Mouse (Mus musculus): ENCODE measurements around the gene Tenm4. TPM values are rescaled to one million over a fixed set of nuclear protein-coding genes. Genes with fewer than 3 reads are reported as not detected.

The Tenm4 gene
- polyA plus RNA-seq, 1 experiment: 1.0 TPM

DNA sequence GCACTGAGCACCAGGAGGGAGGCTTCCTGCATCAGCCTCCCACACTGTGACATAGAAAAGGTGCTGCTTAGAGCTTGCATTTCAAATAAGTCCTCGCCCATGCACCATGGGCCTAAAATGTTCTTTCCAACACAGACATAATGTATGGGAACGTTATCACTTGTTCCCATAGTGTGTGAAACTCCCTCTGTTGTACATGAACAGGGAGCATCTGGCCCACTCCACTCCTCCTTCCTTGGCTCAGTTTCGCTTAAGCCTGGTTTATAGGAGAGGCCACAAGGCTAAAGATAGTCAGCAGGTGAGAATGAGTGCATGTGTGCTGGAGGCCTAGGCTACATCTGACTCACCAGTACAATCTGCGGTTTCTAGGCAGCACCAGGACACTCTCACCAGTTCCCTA, 667.9 kb downstream of the Tenm4 start:
- WGBS: 93% methylated on average over 4 of the region's 4 CpGs

GRCm38 (mm10) chr7:96839586-96839985, 668.5 kb downstream of the Tenm4 start:
- DNase-seq (ENCODE audit: low read depth, low spot score): no peak
- 81% methylated on average over 4 of the region's 4 CpGs for WGBS

More for the DNA sequence above, 667.9 kb downstream of the Tenm4 start:
- no peak for DNase-seq (ENCODE audit: low read depth, low spot score)

GRCm38 (mm10) chr7:96842477-96843255, 671.6 kb downstream of the Tenm4 start:
- 93% methylated on average over 12 of the region's 12 CpGs for WGBS
- no peak for DNase-seq (ENCODE audit: low read depth, low spot score)

- WGBS: 44% methylated on average over 8 of the region's 8 CpGs
- DNase-seq (ENCODE audit: low read depth, low spot score): no peak
Observed at GRCm38 (mm10) chr7:96844104-96844894, 673.3 kb downstream of the Tenm4 start.

- DNase-seq (ENCODE audit: low read depth, low spot score): no peak
- WGBS: 85% methylated on average over 2 of the region's 2 CpGs
Observed at GRCm38 (mm10) chr7:96852781-96853180, 681.7 kb downstream of the Tenm4 start.

DNA sequence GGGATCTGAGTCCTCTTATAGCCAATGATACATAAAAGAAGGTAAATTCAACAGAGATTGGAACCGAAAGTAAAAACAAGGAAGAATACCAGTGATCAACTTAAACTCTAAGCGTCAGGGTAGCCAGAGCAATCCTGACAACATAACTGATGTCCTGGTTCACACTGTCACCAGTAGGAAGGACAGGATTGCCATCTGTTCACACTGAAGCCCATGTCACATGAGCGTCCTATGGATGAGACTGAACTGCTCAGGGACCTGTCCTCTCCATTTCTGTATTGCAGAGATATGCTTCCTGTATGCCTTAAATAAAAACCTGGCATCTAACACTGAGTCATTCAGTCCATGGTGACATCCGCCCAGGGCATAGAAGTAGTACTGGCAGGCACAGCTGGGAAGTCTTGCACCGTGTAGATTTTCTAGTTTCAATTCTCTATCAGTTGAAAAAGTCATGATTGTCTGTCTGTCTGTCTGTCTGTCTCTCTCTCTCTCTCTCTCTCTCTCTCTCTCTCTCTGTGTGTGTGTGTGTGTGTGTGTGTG, 684.9 kb downstream of the Tenm4 start:
- whole genome bisulfite sequencing: 82% methylated on average over 5 of the region's 5 CpGs

GRCm38 (mm10) chr7:96856518-96856917, 685.5 kb downstream of the Tenm4 start:
- DNase-seq (ENCODE audit: low read depth, low spot score): no peak
- WGBS: 76% methylated on average over 4 of the region's 4 CpGs

More for the DNA sequence above, 684.9 kb downstream of the Tenm4 start:
- no peak for DNase-seq (ENCODE audit: low read depth, low spot score)

GRCm38 (mm10) chr7:96859077-96859476, 688.0 kb downstream of the Tenm4 start:
- WGBS: 79% methylated on average over 2 of the region's 2 CpGs
- DNase-seq (ENCODE audit: low read depth, low spot score): no peak

- DNase-seq (ENCODE audit: low read depth, low spot score): no peak
Observed at GRCm38 (mm10) chr7:96859684-96860083, 688.6 kb downstream of the Tenm4 start.

DNA sequence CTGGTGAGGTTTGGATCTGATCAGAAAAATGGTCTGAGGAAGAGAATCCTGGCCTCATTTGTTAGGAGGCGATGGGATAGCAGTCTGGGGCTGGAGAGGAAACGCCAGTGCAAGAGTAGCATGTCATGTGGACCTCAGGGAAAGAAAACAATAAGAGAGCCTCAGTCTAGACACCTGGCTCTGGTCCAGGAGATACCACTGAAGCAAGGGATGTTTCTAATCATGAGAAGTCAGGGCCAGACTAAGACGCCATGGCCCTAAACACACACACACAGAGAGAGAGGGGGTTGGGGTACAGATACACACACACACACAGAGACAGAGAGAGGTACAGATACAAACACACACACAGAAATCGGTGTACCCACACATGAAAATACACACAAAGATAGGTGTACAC, 689.6 kb downstream of the Tenm4 start:
- no peak for DNase-seq (ENCODE audit: low read depth, low spot score)
- 65% methylated on average over 4 of the region's 4 CpGs for WGBS

More at GRCm38 (mm10) chr7:96859684-96860083, 688.6 kb downstream of the Tenm4 start:
- 91% methylated on average over 5 of the region's 5 CpGs for WGBS

DNA sequence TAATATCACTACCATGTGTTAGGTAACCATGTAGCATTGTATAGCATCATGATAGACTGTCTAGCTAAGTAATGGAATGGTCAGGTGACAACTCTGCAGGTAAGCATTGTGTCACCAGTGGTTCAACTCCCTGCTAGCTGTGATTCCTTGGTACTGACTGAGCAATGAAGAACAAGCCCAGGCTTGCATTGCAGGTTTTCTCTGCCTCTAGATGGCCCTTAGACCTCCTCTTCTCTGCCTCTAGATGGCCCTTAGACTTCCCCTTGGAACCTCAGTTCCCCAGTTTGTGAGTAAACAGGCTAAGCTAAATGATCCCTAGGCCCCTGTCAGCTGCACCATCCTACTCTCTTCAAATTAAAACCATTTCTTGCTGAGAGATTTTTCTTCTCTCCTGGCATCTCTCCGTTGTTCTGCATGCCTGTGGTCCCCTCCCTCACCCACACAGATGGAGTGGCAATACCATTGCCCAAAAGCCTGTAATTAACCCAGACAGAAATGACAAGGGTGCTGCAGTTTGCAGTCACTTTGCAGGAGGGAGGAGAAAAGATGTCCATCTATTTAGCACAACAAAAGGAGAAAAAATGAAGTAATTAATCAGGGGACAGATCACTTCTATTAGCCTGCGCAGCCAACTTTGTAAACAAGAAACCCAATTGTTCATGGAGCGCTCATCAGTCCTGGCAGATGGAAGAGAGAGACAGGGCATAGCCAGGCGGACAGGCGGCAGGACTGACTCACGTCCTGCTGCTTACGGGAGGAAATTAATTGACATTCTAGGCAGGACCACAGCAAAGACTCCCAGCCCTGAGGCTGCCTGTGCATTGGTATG, 694.1 kb downstream of the Tenm4 start:
- 85% methylated on average over 7 of the region's 7 CpGs for WGBS

DNA sequence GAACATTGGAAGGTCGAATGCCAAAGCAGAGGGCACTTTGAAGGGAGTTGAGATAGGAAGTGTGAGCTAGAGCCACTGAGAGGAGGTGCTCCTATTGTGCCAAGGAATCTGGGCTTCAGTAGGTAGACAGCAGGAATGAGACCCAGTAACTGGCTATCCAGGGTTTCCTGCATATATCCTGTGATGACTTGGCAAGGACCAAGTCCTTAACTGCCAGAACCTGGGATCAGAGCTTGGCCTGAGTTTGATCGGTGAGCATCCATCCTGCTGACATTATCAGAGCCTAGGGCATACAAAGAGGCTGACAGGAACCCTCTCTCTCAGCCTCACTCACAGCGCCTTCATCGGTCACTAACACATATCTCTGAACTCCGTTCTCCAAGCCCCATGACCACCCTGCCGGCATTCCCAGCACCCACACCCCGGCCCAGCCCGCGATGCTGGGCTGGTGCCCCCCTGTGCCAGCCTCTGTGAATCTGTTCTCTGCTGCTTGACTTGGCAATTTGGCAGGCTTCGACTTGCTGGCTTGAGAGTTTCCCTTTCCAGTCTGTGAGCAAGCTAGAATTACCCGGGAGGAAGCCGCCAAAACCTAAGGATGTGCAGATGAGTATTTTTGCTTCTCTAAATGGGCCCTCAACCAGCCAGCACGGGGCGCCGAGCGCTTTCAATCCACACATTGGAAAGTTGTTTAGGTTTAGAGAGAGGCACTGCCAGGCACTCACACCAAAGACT, 698.2 kb downstream of the Tenm4 start:
- no peak for DNase-seq (ENCODE audit: low read depth, low spot score)
- WGBS: 88% methylated on average over 16 of the region's 16 CpGs

More for the DNA sequence above, 694.1 kb downstream of the Tenm4 start:
- no peak for DNase-seq (ENCODE audit: low read depth, low spot score)

DNA sequence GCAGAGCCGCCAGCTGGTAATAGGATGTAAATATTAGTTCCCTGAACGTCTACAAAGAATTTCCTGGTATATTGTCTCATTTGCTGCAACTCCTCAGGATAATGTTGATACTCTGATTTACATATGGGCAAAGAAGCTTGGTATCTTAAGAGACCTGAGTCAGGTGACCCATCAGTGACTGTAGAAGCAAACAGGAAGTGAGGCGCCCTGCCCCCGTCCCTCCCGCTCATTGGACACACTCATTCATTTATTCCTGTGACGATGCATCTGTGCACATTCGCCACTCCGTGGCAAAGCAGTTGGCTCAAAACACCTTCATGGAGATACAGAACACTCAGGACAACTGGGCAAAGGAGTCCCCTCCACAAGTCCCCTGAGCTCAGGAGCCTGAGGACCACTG, 699.4 kb downstream of the Tenm4 start:
- 75% methylated on average over 8 of the region's 8 CpGs for WGBS
- no peak for DNase-seq (ENCODE audit: low read depth, low spot score)

- WGBS: 93% methylated on average over 4 of the region's 4 CpGs
Observed at GRCm38 (mm10) chr7:96871031-96871430, 700.0 kb downstream of the Tenm4 start.

GRCm38 (mm10) chr7:96878511-96879276, 707.6 kb downstream of the Tenm4 start:
- no peak for DNase-seq (ENCODE audit: low read depth, low spot score)
- WGBS: 77% methylated on average over 7 of the region's 7 CpGs

More at GRCm38 (mm10) chr7:96871031-96871430, 700.0 kb downstream of the Tenm4 start:
- no peak for DNase-seq (ENCODE audit: low read depth, low spot score)

DNA sequence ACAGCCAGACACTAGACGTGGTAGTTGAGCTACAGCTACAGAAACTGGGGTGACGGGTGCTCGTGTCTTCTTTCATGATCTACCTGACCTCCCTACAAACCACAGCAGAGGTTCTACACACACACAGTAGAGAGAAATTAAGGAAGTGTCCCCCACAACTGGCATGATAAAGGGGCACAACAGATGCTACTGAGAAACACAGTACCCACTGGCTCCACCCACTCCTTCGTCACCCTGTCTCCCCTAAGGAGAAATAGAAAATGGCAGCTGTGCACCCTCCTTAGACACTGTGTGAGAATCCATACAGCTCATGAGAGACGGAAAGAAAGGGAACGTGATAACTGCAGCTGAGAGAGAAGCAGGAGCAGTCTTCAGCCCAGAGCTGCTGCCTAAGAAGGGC, 708.5 kb downstream of the Tenm4 start:
- WGBS: 88% methylated on average over 6 of the region's 6 CpGs
- no peak for DNase-seq (ENCODE audit: low read depth, low spot score)

GRCm38 (mm10) chr7:96880221-96880944, 709.3 kb downstream of the Tenm4 start:
- 93% methylated on average over 6 of the region's 6 CpGs for WGBS
- no peak for DNase-seq (ENCODE audit: low read depth, low spot score)

DNA sequence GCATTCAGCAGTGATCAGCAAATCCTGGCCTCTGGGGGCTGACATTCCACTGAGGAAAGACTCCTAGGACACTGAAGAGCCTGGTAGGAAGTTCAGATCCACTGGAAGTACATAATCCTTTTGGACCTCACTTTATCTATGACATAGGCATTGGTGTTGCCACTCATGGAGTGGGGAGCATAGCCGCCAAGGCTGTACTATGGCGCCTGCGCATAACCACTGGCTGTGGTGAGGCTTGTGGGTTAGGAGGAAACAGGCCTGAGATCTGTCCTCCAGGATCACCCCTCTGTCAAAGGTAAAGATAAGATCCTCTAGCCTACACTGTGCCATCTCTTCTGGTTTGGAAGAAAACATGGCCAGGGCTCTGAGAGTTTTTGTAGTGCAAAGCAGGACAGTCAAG, 712.3 kb downstream of the Tenm4 start:
- DNase-seq (ENCODE audit: low read depth, low spot score): no peak
- 90% methylated on average over 3 of the region's 3 CpGs for WGBS

Data from large intestine, adult 2 months (tissue).